Mouse (Mus musculus) lung, postnatal 25 days (tissue): Measurements from ENCODE around the gene Npdc1.
"Not testable (repeated sequence)": the region's sequence is repeated elsewhere in the genome, so short reads cannot be mapped to it uniquely, and the experiment has no call there.

Source experiments
- DNase-seq: peaks from one replicate; pipeline ENCODE4 v3.0.0; 2022; ENCODE audit warnings: low spot score

Npdc1 gene

GRCm38 (mm10) chr2:25395721-25396596 lies 3.2 kb upstream of the Npdc1 start, which contains the start of gene Entpd2:
Entpd2 (plus strand) TSS chr2:25395874.
- DNase-seq: no peak

DNA sequence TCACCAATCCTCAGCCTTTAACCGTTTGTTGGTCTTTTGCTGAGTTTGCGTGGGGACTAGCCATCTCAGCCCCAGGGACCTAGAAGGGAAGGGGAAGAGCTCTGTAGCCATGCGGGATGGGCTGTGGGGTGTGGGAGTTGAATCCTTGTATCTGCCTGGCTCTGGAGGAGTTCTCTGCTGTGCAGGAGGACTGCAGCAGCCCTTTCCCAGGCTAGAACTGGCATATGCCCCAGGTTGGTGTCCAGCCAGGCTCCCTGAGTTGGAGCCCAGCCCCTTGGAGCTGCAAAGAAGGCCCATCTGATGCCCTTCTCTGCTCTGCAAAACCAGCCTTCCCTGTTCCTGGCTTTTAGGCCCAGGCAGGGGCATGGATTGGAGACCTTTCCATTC lies 2.6 kb upstream of the Npdc1 start:
- DNase-seq: no peak

GRCm38 (mm10) chr2:25397010-25397409 lies 2.1 kb upstream of the Npdc1 start:
- no peak for DNase-seq

DNA sequence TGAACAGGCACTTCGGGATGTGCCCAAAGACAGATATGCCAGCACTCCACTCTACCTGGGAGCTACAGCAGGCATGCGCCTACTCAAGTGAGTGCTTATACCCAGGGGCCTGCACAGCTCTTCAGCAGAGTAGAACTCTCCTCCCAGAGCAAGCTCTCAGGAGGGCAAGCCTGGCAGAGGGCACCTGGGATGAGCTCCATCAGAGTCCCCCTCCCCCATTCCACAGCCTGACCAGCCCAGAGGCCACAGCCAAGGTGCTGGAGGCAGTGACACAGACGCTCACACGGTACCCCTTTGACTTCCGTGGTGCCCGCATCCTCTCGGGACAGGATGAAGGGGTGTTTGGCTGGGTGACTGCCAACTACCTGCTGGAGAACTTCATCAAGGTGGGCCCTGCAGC lies 1.1 kb upstream of the Npdc1 start:
- DNase-seq: no peak

GRCm38 (mm10) chr2:25400291-25400690 lies 1.1 kb downstream of the Npdc1 start:
- DNase-seq: no peak

- peak; percentile 65 for DNase-seq
Measured at GRCm38 (mm10) chr2:25400764-25401163, 1.6 kb downstream of the Npdc1 start.

DNA sequence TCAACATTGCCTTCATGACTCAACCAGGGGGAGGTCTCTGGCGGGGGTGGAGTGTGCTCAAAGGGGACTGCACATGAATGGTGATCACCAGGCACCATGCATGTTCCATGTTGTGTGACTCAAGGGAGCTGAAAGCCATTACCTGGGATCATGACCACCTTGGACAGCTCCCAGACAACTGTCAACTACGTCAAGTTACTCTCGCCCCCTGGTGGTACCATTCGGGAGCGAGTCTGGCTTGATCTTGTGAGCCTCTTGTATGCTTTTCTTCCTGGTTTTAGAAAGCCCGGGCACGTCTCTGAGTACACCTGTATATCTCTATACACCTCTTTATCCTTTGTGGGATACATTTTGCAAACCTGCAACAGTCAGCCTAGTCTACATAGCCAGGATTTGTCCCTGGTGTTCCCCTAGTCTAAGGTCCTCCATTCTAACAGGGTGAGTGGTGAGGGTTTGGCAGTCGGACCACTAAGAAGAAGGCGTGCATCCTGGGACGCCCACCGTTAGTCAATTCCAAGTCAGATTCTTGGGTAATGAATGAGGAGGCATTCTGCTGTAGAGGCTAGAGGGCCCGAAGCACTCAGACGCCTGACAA lies 3.3 kb downstream of the Npdc1 start:
- DNase-seq: peak; percentile 76

DNA sequence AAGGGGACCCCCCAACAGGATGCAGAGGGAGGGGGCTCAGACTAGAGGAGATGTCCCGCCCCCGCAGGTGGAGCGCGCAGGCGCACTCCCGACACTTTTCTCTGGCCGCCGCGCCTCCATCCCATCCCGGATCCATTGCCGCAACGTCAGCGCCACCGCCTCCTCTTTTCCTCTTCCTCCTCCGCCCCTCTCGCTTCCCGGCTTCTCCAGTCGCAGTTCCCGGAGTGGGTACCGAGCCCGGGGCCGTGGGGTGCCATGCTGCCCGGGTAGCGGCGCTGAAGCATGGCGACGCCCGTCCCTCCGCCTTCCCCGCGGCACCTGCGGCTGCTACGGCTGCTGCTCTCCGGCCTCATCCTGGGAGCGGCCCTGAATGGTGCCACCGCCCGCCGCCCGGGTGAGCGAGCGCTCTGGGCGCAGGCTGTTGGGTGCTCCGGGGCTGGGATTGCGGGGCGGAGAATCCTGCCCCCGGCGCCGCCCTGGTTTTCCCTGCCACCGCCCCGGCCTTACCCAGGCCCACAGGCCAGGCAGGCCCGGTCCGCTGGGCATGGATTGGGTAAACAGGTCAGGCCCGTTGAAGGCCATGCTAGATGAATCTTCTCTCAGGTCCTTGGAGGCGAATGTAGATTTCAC lies 3.9 kb downstream of the Npdc1 start:
- DNase-seq: peak; percentile 71

GRCm38 (mm10) chr2:25403994-25404393 lies 4.8 kb downstream of the Npdc1 start:
- no peak for DNase-seq

DNA sequence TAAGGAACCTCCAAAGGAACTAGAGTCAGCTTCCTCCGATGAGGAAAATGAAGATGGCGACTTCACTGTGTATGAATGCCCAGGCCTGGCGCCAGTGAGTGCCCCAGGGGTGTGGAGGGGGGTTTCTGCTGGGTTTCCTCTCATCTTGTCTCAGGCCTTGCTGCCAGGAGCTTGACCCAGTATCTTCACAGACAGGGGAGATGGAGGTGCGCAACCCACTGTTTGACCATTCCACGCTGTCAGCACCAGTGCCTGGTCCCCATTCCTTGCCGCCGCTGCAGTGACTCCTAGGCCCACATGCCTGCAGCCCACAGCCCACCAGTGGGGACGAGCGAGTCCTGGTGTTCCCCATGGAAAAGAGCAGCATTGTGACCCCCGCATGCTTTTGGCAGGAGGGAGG lies 9.8 kb downstream of the Npdc1 start:
- DNase-seq: no peak

DNA sequence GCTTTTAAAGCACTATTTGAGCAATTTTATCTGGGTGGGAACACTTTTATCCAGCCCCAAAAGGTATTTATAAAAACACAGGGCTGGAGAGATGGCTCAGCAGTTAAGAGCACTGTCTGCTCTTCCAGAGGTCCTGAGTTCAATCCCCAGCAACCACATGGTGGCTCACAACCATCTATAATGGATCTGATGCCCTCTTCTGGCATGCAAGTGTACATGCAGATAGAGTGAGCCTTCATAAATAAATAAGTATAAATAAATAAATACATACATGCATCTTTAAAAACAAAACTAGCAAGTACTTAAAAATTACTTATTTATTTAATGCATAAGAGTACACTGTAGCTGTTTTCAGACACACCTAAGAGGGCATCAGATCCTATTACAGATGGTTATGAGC lies 14.3 kb downstream of the Npdc1 start:
- DNase-seq: not testable (repeated sequence)

- no peak for DNase-seq
Measured at GRCm38 (mm10) chr2:25417426-25417825, 18.3 kb downstream of the Npdc1 start.

DNA sequence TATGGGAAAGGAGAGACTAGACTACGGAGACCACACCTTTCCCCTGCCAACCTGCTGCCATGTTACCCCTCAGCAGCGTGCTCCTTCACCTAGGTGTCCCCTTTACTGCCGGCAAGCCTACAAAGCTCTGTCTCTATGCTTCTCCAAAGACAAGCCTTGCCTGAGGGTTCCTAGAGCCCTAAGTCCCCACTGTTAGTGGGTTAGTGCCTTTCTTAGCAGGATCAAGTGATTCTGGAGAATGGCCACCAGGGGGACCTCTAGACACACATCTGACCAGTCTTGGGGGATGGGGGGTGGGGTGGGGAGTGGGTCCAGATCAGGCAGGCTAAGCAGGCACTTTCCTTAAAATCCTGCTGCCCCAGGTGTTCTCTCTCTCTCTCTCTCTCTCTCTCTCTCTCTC lies 22.7 kb downstream of the Npdc1 start:
- peak; percentile 26 for DNase-seq

- peak; percentile 36 for DNase-seq
Measured at GRCm38 (mm10) chr2:25422587-25423410, 23.6 kb downstream of the Npdc1 start, which contains the start of gene Fut7. Fut7 (plus strand) TSS chr2:25423267.

DNA sequence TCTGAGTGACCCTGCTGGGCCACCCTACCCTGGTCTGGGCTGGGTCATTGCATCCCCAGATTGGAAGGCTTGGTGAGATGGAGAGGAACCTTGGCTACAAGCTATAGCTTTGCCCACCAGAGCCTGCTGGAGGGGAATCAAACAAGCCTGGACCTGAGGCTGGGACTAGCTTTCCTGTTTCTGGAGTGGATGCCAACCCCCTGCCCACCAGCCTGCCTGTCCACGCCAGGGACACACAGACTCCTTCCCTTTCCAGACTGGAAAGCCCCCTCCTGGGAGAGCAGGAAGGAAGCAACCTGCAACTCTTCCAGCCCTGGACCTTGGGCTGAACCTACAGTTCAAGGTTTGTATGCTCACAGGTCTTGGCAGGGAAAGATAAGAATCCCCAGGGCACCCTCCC lies 24.5 kb downstream of the Npdc1 start:
- DNase-seq: no peak

DNA sequence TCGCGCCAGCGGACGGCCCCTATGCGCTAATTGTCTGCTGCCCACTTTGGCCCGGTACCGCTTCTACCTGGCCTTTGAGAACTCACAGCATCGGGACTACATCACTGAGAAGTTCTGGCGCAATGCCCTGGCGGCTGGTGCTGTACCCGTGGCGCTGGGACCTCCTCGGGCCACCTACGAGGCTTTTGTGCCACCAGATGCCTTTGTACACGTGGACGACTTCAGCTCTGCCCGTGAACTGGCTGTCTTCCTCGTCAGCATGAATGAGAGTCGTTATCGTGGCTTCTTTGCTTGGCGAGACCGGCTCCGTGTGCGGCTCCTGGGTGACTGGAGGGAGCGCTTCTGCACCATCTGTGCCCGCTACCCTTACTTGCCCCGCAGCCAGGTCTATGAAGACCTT lies 26.3 kb downstream of the Npdc1 start:
- DNase-seq: no peak

DNA sequence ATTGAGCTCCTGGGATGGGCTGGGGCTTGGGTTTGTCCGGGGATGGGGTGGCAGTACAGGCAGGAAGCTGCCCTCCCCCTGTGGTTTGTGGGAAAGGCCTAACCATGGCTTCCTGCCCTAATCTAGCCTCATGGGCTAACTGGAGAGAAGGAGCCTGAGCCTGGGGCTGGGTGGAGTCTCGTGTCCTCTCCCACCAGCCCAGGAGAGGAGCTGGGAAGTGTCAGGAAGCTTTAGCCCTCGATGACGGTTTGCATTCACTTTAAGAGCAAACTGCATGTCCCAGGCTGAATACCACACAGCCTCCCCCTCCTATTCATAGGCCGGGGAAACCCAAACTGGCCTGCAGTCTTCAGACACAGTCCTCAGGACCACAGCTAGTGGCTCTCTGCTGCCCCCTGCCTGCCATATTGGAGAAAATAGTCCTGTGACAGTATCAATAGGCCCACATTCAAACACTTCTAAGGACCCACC lies 27.6 kb downstream of the Npdc1 start:
- peak; percentile 67 for DNase-seq

DNA sequence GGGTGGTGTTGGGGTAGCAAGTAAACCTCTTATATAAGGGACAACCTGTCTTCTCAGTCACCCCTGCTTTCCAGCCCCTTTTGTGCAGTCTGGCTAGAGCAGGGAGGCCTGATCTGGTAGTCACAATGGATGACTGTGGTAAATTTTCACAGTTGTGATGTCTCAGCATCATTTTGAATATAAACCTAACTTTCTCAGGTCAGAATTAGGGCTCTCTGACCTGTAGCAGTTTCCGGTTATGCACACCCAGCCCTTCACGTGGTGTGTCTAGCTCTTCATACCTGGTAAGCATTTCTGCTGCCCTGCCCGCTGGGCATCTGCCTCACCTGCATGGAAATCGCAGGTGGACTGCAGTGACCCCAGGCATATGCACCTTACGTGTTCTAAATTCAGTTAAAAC lies 28.1 kb downstream of the Npdc1 start:
- DNase-seq: no peak

- peak; percentile 94 for DNase-seq
Measured at GRCm38 (mm10) chr2:25428442-25429236, 29.5 kb downstream of the Npdc1 start, which contains the start of gene Abca2. Abca2 (plus strand) TSS chr2:25428703.

- no peak for DNase-seq
Measured at GRCm38 (mm10) chr2:25429435-25430180, 30.5 kb downstream of the Npdc1 start.
